Mouse (Mus musculus) liver, embryonic 15.5 days (tissue): ENCODE measurements around the gene Cdc45. TPM values are rescaled to one million over a fixed set of nuclear protein-coding genes. Genes with fewer than 3 reads are reported as not detected.
A peak's percentile ranks its signal among the peaks of the same experiment; 100 is the strongest.

ENCODE experiments used
- ATAC-seq: fragments of 200-750 bp; cut with Nextera tagmentation; 2 replicates; pipeline ENCODE4 v1.8.0; 2017; ENCODE audit warnings: moderate number of reproducible peaks, mild to moderate bottlenecking, moderate library complexity; ENCODE audit not compliant: insufficient read depth
- H3K27ac ChIP-seq: fragments of 300-500 bp; sonication (generic); replicated peaks from 2 replicates; pipeline ENCODE4 v1.5.1; 2015; ENCODE audit warnings: mild to moderate bottlenecking, inconsistent platforms
- H3K27me3 ChIP-seq: fragments of 300-500 bp; sonication (generic); 2 replicates; pipeline ENCODE4 v1.6.1; 2015; ENCODE audit warnings: mild to moderate bottlenecking, inconsistent platforms
- H3K36me3 ChIP-seq: fragments of 300-500 bp; sonication (generic); replicated peaks from 2 replicates; pipeline ENCODE4 v1.6.1; 2015; ENCODE audit warnings: moderate library complexity, mild to moderate bottlenecking, inconsistent platforms
- H3K4me1 ChIP-seq: fragments of 300-500 bp; sonication (generic); replicated peaks from 2 replicates; pipeline ENCODE4 v1.6.1; 2015; ENCODE audit warnings: inconsistent platforms
- H3K4me2 ChIP-seq: fragments of 300-500 bp; sonication (generic); 2 replicates; pipeline ENCODE4 v1.6.1; 2015; ENCODE audit warnings: moderate library complexity, mild to moderate bottlenecking, inconsistent platforms
- H3K4me3 ChIP-seq: fragments of 300-500 bp; sonication (generic); replicated peaks from 2 replicates; pipeline ENCODE4 v1.5.1; 2015; ENCODE audit warnings: mild to moderate bottlenecking, inconsistent platforms
- H3K9ac ChIP-seq: fragments of 300-500 bp; sonication (generic); 2 replicates; pipeline ENCODE4 v1.6.1; 2015; ENCODE audit warnings: moderate library complexity, mild to moderate bottlenecking, inconsistent platforms
- H3K9me3 ChIP-seq: fragments of 300-500 bp; sonication (generic); replicated peaks from 2 replicates; pipeline ENCODE4 v1.6.1; 2016; ENCODE audit warnings: inconsistent platforms
- WGBS: fragments of 180-500 bp; shearing (Covaris S2); methylation state at CpG from one replicate; pipeline ENCODE4 v1.1.7; 2015; ENCODE audit warnings: mixed read lengths; ENCODE audit not compliant: insufficient replicate concordance; 5-methylcytosine and 5-hydroxymethylcytosine counted together
- polyA plus RNA-seq: library from polyadenylated mRNA; unstranded; fragments of >200 nt; fragmentation: Nextera tagmentation; extraction: Ambion mirVana; gene quantifications from 2 replicates; pipeline ENCODE4 v1.2.1, GENCODE M21; 2015

Cdc45 gene
- polyA plus RNA-seq, 1 experiment from 2014 or later, result 40.7 TPM

DNA sequence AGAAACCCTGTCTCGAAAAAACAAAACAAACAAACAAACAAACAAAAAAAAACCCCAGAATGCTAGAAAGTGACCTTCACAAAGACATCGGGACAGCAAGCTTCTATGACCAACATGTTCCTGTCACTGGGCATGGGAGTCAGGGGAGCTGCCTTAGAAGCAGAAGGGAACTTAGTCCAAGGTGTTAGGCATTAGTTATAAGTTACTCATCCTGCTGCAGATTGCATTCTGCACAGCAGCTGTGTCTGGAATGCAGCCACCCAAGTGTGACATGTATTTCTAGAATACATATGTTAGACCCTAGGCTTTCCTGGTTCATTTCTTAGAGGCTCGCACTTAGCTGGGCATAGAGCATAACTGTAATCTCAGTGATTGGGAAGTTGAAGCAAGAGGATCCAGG lies 16.8 kb upstream of the Cdc45 start:
- no peaks in the 10 kb centered on the region for H3K4me1 ChIP-seq
- no peak overlapping the region for H3K4me3 ChIP-seq
- no peaks in the 10 kb centered on the region for H3K27me3 ChIP-seq
- no peaks in the 10 kb centered on the region for H3K9me3 ChIP-seq
- peaks cover 97% of the 10 kb centered on the region for H3K36me3 ChIP-seq
- no peak overlapping the region for H3K9ac ChIP-seq
- ATAC-seq, result no peak
- H3K4me2 ChIP-seq, result no peak overlapping the region
- no peak overlapping the region for H3K27ac ChIP-seq
- WGBS, result 81% methylated on average over 3 of the region's 3 CpGs

DNA sequence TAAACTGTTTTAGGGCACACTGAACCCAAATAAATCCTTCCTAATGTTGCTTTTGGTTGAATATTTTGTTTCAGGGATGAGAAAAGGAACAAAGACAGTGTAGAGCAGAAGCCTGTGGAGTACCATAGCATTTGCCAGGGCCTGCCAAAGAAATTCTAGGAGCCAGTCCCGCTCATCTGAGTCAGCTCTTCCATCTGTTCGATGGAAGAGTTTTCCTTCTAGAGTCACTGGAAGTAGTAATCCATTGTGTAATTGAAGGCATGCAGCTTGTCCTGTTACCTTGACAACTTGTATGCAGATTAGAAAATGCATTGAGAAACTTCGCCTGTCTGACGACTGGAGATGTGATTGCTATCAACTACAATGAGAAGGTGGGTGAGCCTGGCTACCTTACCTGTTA lies 11.1 kb upstream of the Cdc45 start:
- H3K4me2 ChIP-seq, result no peak overlapping the region
- no peak overlapping the region for H3K9ac ChIP-seq
- peaks cover 11% of the 10 kb centered on the region for H3K4me1 ChIP-seq
- no peak overlapping the region for H3K4me3 ChIP-seq
- H3K27me3 ChIP-seq, result no peaks in the 10 kb centered on the region
- no peak for ATAC-seq
- WGBS, result 64% methylated on average over 4 of the region's 4 CpGs
- peaks cover 98% of the 10 kb centered on the region for H3K36me3 ChIP-seq
- H3K27ac ChIP-seq, result no peak overlapping the region
- no peaks in the 10 kb centered on the region for H3K9me3 ChIP-seq

DNA sequence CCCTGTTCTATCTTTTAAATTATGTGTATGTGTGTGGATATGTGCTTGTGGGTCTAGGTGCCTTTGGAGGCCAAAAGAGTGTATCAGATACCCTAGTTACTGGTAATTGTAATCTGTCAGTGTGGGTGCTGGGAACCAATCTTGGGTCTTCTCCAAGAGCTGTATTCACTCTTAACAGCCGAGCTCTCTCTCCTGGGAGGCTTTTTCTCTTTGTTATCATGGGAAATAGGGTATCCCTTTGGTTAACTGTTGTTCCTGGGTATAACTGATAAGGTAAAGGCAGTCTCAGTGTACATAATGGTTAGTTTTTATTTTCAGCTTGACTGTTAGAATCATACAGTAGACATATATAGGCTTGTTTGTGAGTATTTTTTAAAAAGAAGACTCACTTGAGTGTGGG lies 10.6 kb upstream of the Cdc45 start:
- no peak overlapping the region for H3K27ac ChIP-seq
- H3K27me3 ChIP-seq, result no peaks in the 10 kb centered on the region
- 30% methylated on average over 1 of the region's 1 CpGs for WGBS
- H3K9me3 ChIP-seq, result no peaks in the 10 kb centered on the region
- H3K4me3 ChIP-seq, result no peak overlapping the region
- peaks cover 98% of the 10 kb centered on the region for H3K36me3 ChIP-seq
- H3K4me2 ChIP-seq, result no peak overlapping the region
- ATAC-seq, result no peak
- H3K4me1 ChIP-seq, result peaks cover 11% of the 10 kb centered on the region
- H3K9ac ChIP-seq, result no peak overlapping the region

DNA sequence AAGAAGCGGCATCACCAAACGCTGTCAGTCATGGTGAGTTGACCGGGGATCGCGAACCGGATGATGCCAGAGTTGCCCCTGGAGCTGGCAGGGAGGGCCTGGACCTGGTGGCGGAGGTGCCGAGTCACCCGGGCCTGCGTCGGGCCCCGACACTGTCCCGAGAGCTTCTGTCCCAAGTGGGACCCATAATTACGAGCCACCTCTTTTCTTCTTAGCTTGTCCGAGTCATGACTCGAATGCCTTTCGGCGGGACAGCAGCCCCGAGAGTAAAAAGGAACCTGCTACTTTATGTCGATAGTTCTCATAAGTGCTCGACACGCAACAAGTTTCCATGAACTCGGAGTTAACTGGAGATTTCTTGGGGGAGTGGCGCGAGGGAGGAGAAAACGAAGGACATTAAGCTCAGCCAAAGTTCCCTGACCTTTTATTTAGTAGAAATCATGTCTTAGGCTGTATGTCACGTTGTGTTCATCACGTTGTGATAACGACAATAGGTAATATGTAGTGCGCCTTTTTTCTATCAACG lies 661 bp upstream of the Cdc45 start:
- H3K9ac ChIP-seq, result peak overlapping the region; percentile 69
- H3K36me3 ChIP-seq, result peaks cover 66% of the 10 kb centered on the region
- H3K4me1 ChIP-seq, result peaks cover 48% of the 10 kb centered on the region
- no peaks in the 10 kb centered on the region for H3K27me3 ChIP-seq
- H3K4me2 ChIP-seq, result peak overlapping the region; percentile 83
- peak overlapping the region; percentile 70 for H3K4me3 ChIP-seq
- peak; percentile 28 for ATAC-seq
- WGBS, result 1% methylated on average over 31 of the region's 31 CpGs
- peak overlapping the region; percentile 80 for H3K27ac ChIP-seq
- no peaks in the 10 kb centered on the region for H3K9me3 ChIP-seq

DNA sequence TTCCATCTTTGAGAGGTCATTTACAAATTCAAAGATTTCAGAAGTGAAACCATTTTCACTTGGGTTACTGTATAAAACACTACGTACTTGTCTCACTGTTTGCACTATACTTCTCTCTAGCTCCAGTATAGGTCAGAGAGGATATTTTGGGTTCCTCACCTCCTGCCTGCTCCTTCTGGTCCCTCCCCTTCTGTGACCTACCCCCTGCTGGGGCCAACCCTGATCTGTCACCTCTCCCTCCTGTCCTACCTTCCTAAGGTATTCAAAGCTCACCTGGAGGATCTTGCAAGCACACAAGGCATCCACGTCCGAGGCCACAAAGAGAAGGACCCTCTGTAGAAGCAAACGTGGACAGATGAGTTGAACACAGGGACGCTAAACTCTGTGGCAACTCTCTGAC lies 755 bp downstream of the Cdc45 start:
- ATAC-seq, result peak; percentile 56
- Histone ChIP-seq H3K27ac (peak overlapping the region; percentile 80), H3K4me3 (peak overlapping the region; percentile 70), H3K9ac (peak overlapping the region; percentile 74), H3K27me3 (no peaks in the 10 kb centered on the region), H3K4me1 (peaks cover 48% of the 10 kb centered on the region), H3K4me2 (peak overlapping the region; percentile 83), H3K9me3 (no peaks in the 10 kb centered on the region), H3K36me3 (peaks cover 66% of the 10 kb centered on the region)
- 2% methylated on average over 5 of the region's 5 CpGs for WGBS

DNA sequence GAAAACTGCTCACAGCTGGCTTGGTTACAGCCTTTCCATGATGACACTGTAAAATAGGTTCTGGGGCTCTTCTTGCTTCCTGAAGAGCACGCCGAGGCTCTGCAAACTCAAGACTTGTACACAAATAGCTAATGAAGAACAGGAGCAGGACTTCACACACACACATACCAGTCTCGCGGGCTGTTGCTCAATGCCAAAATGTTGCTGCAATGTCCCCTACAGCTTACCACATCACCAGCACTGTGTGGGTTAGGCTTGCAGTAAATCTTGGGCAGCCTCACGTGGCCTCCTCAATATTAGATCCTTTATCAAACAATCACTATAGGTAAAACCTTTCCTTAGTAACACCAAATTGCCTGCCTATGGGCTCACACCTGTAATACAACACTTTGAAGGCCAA lies 2.8 kb downstream of the Cdc45 start:
- Histone ChIP-seq H3K9ac (no peak overlapping the region), H3K4me1 (peaks cover 42% of the 10 kb centered on the region), H3K27ac (no peak overlapping the region), H3K4me3 (no peak overlapping the region), H3K9me3 (no peaks in the 10 kb centered on the region), H3K4me2 (0 out of 2 replicates have a peak overlapping the region, but pooled peaks have one; percentile 11), H3K36me3 (peaks cover 65% of the 10 kb centered on the region), H3K27me3 (no peaks in the 10 kb centered on the region)
- ATAC-seq, result no peak
- 81% methylated on average over 5 of the region's 5 CpGs for WGBS

DNA sequence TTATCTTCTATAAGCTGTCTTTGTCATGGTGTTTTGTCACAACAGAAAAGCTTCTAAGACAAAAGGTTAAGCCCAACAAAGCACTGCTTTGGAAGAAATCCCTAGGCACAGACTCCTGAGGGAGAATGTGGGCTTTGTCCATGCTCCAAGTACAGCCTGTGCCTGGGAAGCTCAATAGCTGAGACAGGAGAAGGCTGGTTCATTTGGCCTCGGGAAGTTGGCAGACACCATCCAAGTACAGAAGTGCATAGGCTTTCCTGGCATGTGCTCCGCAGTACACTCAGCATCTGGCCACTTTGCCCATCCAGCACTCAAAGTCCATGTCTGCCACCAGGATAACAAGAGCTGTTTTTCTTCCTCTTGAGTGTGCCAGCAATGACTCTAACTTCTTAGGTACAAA lies 6.0 kb downstream of the Cdc45 start:
- Histone ChIP-seq H3K9me3 (no peaks in the 10 kb centered on the region), H3K27ac (no peak overlapping the region), H3K4me1 (peaks cover 24% of the 10 kb centered on the region), H3K36me3 (peaks cover 85% of the 10 kb centered on the region), H3K27me3 (no peaks in the 10 kb centered on the region), H3K9ac (no peak overlapping the region), H3K4me3 (no peak overlapping the region), H3K4me2 (no peak overlapping the region)
- WGBS, result 89% methylated on average over 2 of the region's 2 CpGs
- ATAC-seq, result no peak

DNA sequence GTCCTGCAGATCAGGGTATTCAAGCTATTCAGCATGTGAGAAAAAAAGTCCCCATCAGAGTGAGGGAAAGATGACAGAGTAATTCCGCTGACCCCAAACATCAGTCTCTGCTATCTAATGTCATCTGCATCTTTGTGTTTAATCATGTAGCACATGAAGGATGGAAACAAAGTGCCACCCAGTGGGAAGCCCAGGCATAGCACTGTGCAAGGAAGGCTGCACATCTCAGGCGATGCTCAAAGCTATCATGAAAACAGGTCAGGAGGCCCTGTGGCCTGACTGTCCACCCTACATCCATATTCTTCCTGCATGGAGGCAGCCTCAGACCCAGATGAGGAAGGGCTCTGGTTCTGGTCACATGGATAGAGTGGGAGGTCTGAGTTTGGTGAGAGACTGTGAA lies 12.9 kb downstream of the Cdc45 start:
- ATAC-seq, result no peak
- Histone ChIP-seq H3K4me2 (no peak overlapping the region), H3K9ac (no peak overlapping the region), H3K27me3 (no peaks in the 10 kb centered on the region), H3K9me3 (no peaks in the 10 kb centered on the region), H3K27ac (no peak overlapping the region), H3K36me3 (peaks cover 91% of the 10 kb centered on the region), H3K4me1 (no peaks in the 10 kb centered on the region), H3K4me3 (no peak overlapping the region)
- WGBS, result 84% methylated on average over 2 of the region's 2 CpGs

DNA sequence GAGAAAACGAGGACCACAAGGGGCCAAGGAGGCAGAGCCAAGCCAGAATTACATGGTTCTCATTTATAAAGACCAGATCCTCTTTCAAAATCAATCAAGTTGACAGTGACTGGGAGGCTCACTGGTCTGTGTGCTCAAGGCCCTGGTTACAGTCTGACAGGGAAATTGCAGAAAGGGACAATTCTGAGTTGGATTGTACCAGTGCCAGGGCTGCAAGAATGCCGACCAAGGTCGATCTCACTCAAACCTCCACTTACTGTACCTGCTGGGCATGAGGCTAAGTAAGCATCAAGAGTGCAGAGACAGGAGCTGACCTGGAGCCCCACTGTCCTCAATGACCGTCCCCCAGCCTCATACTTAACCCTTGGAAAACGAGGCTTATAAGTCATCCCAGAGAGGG lies 13.6 kb downstream of the Cdc45 start:
- H3K27me3 ChIP-seq, result no peaks in the 10 kb centered on the region
- H3K36me3 ChIP-seq, result peaks cover 93% of the 10 kb centered on the region
- no peak overlapping the region for H3K27ac ChIP-seq
- H3K4me2 ChIP-seq, result no peak overlapping the region
- no peaks in the 10 kb centered on the region for H3K9me3 ChIP-seq
- H3K4me1 ChIP-seq, result no peaks in the 10 kb centered on the region
- WGBS, result 81% methylated on average over 5 of the region's 5 CpGs
- ATAC-seq, result no peak
- no peak overlapping the region for H3K9ac ChIP-seq
- no peak overlapping the region for H3K4me3 ChIP-seq

DNA sequence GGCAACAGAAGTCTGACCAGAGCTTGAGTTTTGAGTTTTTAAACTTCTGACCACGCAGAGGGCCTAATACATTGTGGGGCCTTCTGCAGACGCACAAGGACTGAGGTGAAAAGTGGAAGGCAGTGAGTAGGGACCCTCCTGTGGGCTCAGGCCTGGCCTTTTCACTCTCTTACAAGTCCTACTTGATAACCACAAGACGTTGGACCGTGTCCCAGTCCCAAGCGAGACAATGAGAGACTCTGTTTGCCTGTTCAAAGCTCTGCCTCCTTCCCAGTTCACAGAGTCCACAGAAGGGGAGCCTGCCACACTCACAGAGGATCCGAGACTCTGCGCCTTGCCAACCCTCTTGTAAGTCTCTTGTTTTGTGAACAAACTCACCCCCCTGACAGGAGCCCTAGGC lies 15.1 kb downstream of the Cdc45 start:
- Histone ChIP-seq H3K9ac (no peak overlapping the region), H3K36me3 (peaks cover 99% of the 10 kb centered on the region)
- WGBS, result 89% methylated on average over 7 of the region's 7 CpGs

DNA sequence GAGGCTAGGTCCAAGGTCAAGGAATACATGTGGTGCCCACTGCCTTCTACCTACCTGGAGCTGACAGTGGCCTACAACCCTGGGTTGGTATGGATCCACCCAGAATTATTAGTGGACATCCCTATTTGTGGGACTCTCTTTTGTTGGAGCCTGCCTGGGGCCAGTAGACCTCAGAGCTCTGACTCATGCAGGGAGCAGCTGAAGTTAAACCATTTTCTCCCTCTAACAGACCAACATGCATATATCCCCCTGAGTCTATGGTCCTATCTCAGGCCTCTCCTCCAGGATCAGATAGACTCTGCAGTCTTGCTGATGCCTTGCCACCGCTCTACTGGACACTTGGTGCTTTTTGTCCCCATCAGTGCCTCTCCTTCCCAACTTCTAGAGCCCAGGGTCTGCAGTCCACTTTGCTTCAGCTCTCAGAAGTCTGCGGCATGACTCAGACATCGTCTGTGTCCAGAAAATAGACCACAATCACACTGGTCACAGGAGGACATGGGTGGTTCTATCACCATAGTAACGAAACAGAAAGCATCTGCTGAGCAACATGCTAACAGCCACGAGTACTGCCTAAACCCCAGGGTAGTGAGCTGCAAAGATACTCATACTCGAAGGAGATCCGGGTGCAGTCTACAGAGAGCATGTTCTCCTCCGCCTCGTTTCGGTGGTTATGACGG lies 16.4 kb downstream of the Cdc45 start:
- Histone ChIP-seq H3K27ac (no peak overlapping the region), H3K27me3 (no peaks in the 10 kb centered on the region), H3K9ac (no peak overlapping the region), H3K4me2 (no peak overlapping the region), H3K36me3 (peaks cover 99% of the 10 kb centered on the region), H3K4me3 (no peak overlapping the region), H3K4me1 (no peaks in the 10 kb centered on the region), H3K9me3 (no peaks in the 10 kb centered on the region)
- ATAC-seq, result no peak
- 80% methylated on average over 11 of the region's 11 CpGs for WGBS

More for the DNA sequence above, 15.1 kb downstream of the Cdc45 start:
- H3K27ac ChIP-seq, result no peak overlapping the region
- no peaks in the 10 kb centered on the region for H3K27me3 ChIP-seq
- no peak overlapping the region for H3K4me2 ChIP-seq
- H3K9me3 ChIP-seq, result no peaks in the 10 kb centered on the region
- H3K4me1 ChIP-seq, result no peaks in the 10 kb centered on the region
- H3K4me3 ChIP-seq, result no peak overlapping the region
- no peak for ATAC-seq
